Mouse (Mus musculus): Measurements from ENCODE around the gene Lhfpl2.

- TF ChIP-seq CTCF (IDR thresholded peaks at IDR 0.05; ENCODE audit: control insufficient read depth, insufficient read depth, insufficient replicate concordance, low read depth, low read length) (no peak), POLR2A (IDR thresholded peaks at IDR 0.05; ENCODE audit: control insufficient read depth, low read depth, low read length) (no peak)
Measured at GRCm38 (mm10) chr13:94155657-94156429, 98.2 kb downstream of the Lhfpl2 start.

Measured in testis, adult 2 months (tissue).